Mouse (Mus musculus) E14TG2a.4 (cell line): Measurements from ENCODE around the gene BC055324.

Experiments used
- CTCF ChIP-seq: conservative IDR thresholded peaks from 2 replicates; pipeline ENCODE4 v1.5.1; 2014; ENCODE audit warnings: low read length
- NANOG ChIP-seq: IDR thresholded peaks from 2 replicates; pipeline ENCODE4 v1.6.1; 2014; ENCODE audit warnings: borderline replicate concordance, low read length, mixed read lengths

- TF ChIP-seq CTCF (no peak), NANOG (no peak)
Observed at GRCm38 (mm10) chr1:163924093-163924492, 70.5 kb downstream of the BC055324 start.
